9 mouse cellular contexts compared by ENCODE assay signal in genomic region chr10:127564301-127564700, GRCm38 (mm10). TPM values are rescaled to one million over a fixed set of nuclear protein-coding genes. Genes with fewer than 3 reads are reported as not detected.
A peak's percentile ranks its signal among the peaks of the same experiment; 100 is the strongest.
DNase-seq lines count a peak whose midpoint lies in the region; ATAC-seq and TF ChIP-seq lines count a peak whose summit lies in the region.
"Had no signal": no experiment of that assay in that cellular context is flagged by ENCODE, and none has a peak within 500 bp of the region (broad histone marks: within the 10 kb centered on the region; RNA-seq: fewer than 3 reads in every experiment).

No protein-coding gene starts in this region.

- no peaks in the 10 kb centered on the region for H3K9me3 ChIP-seq in kidney, embryonic 16.5 days (ENCODE audit: low read length)
- no peaks in the 10 kb centered on the region for H3K9me3 ChIP-seq in embryonic facial prominence, embryonic 10.5 days
- H3K9me3 ChIP-seq in heart, embryonic 15.5 days (replicated peaks), result no peaks in the 10 kb centered on the region
- no peaks in the 10 kb centered on the region for H3K9me3 ChIP-seq in lung, postnatal 0 days (ENCODE audit: low read length)

- peaks cover 21% of the 10 kb centered on the region for H3K4me1 ChIP-seq in kidney, embryonic 16.5 days (ENCODE audit: insufficient read depth, low read length)
- H3K4me1 ChIP-seq in embryonic facial prominence, embryonic 10.5 days, result peaks cover 13% of the 10 kb centered on the region
- peaks cover 18% of the 10 kb centered on the region for H3K4me1 ChIP-seq in heart, embryonic 15.5 days (replicated peaks)
- H3K4me1 ChIP-seq in lung, postnatal 0 days (ENCODE audit: insufficient read depth, low read depth, low read length), result no peaks in the 10 kb centered on the region

- no peak for TF ChIP-seq EP300 in lung, postnatal 0 days (IDR thresholded peaks at IDR 0.05)

- no peaks in the 10 kb centered on the region for H3K27me3 ChIP-seq in kidney, embryonic 16.5 days (ENCODE audit: insufficient read depth, low read length)
- H3K27me3 ChIP-seq in embryonic facial prominence, embryonic 10.5 days (replicated peaks; ENCODE audit: low read depth, poor library complexity, severe bottlenecking), result no peaks in the 10 kb centered on the region
- H3K27me3 ChIP-seq in heart, embryonic 15.5 days, result no peaks in the 10 kb centered on the region
- no peaks in the 10 kb centered on the region for H3K27me3 ChIP-seq in lung, postnatal 0 days (replicated peaks; ENCODE audit: insufficient read depth, low read length)

- WGBS in kidney, embryonic 16.5 days, result 38% methylated on average over 13 of the region's 13 CpGs
- WGBS in embryonic facial prominence, embryonic 10.5 days, result 60% methylated on average over 13 of the region's 13 CpGs
- WGBS in heart, embryonic 15.5 days, result 19% methylated on average over 13 of the region's 13 CpGs
- 26% methylated on average over 13 of the region's 13 CpGs for WGBS in lung, postnatal 0 days

- no peak for TF ChIP-seq CTCF in lung, postnatal 0 days (IDR thresholded peaks at IDR 0.05)

- H3K4me3 ChIP-seq in kidney, embryonic 16.5 days (ENCODE audit: low read length), result no peak overlapping the region
- H3K4me3 ChIP-seq in embryonic facial prominence, embryonic 10.5 days, result no peak overlapping the region
- no peak overlapping the region for H3K4me3 ChIP-seq in heart, embryonic 15.5 days
- H3K4me3 ChIP-seq in lung, postnatal 0 days (ENCODE audit: low read depth, low read length), result no peak overlapping the region

- no peak overlapping the region for H3K9ac ChIP-seq in kidney, embryonic 16.5 days (replicated peaks; ENCODE audit: low read length)
- no peak overlapping the region for H3K9ac ChIP-seq in heart, embryonic 15.5 days
- no peak overlapping the region for H3K9ac ChIP-seq in lung, postnatal 0 days (replicated peaks; ENCODE audit: low read depth)

- no peak overlapping the region; the same call in 1 of the 2 replicates for H3K4me2 ChIP-seq in kidney, embryonic 16.5 days (replicated peaks; ENCODE audit: low read depth, low read length)
- H3K4me2 ChIP-seq in heart, embryonic 15.5 days, result peak overlapping the region; percentile 21
- H3K4me2 ChIP-seq in lung, postnatal 0 days (replicated peaks; ENCODE audit: low read depth, low read length), result no peak overlapping the region

- H3K36me3 ChIP-seq in kidney, embryonic 16.5 days (ENCODE audit: insufficient read depth, low read length), result peaks cover 31% of the 10 kb centered on the region
- H3K36me3 ChIP-seq in embryonic facial prominence, embryonic 10.5 days (replicated peaks), result peaks cover 97% of the 10 kb centered on the region
- peaks cover 15% of the 10 kb centered on the region; the same call in 1 of the 2 replicates for H3K36me3 ChIP-seq in heart, embryonic 15.5 days
- H3K36me3 ChIP-seq in lung, postnatal 0 days (ENCODE audit: insufficient read depth, low read length), result peaks cover 4% of the 10 kb centered on the region; the same call in 1 of the 2 replicates

- peak overlapping the region; percentile 75 for H3K27ac ChIP-seq in kidney, embryonic 16.5 days (ENCODE audit: low read length)
- no peak overlapping the region for H3K27ac ChIP-seq in embryonic facial prominence, embryonic 10.5 days (replicated peaks)
- H3K27ac ChIP-seq in heart, embryonic 15.5 days, result peak overlapping the region; percentile 16
- H3K27ac ChIP-seq in lung, postnatal 0 days (ENCODE audit: low read length), result no peak overlapping the region

- DNase-seq in kidney, adult 11 months, result no peak
- DNase-seq in embryonic facial prominence, embryonic 10.5 days (ENCODE audit: low spot score), result peak; percentile 35
- DNase-seq in lung, postnatal 0 days (ENCODE audit: low spot score), result peak; percentile 64
- no peak for DNase-seq in cerebellum, postnatal 25 days
- DNase-seq in retina, postnatal 1 day, result no peak
- no peak for DNase-seq in ovary, postnatal 36 days (ENCODE audit: low spot score)

- ATAC-seq in kidney, embryonic 16.5 days (ENCODE audit: low FRiP score, low TSS enrichment), result peak; percentile 82
- peak; percentile 81 for ATAC-seq in heart, embryonic 15.5 days (replicated peaks; ENCODE audit: insufficient number of reproducible peaks, insufficient read depth, low FRiP score, low read depth)
- peak; percentile 83 for ATAC-seq in lung, postnatal 0 days
- ATAC-seq: midbrain, embryonic 16.5 days had no signal

RNA-seq across cellular contexts. Expression of gene Nxph4, which starts 29.9 kb away (rescaled TPM):
- 1.8 and 2.3 TPM in 2 replicates for polyA plus RNA-seq in kidney, embryonic 16.5 days (2015; fragmentation: Nextera tagmentation; extraction: Ambion mirVana)
- polyA plus RNA-seq in embryonic facial prominence, embryonic 10.5 days (2016; fragmentation: Nextera tagmentation; extraction: Ambion mirVana), result 5.2 and 9.7 TPM in 2 replicates
- polyA plus RNA-seq in heart, embryonic 15.5 days (2015; fragmentation: Nextera tagmentation; extraction: Ambion mirVana), result 1.2 and 2.9 TPM in 2 replicates
- 0.44 and 0.60 TPM in 2 replicates for polyA plus RNA-seq in lung, postnatal 0 days (2015; fragmentation: Nextera tagmentation; extraction: Ambion mirVana)

RNA-seq across cellular contexts. Expression of gene Shmt2, which starts 42.1 kb away (rescaled TPM):
- polyA plus RNA-seq in kidney, embryonic 16.5 days (2015; fragmentation: Nextera tagmentation; extraction: Ambion mirVana), result 119 and 123 TPM in 2 replicates
- 110 and 129 TPM in 2 replicates for polyA plus RNA-seq in embryonic facial prominence, embryonic 10.5 days (2016; fragmentation: Nextera tagmentation; extraction: Ambion mirVana)
- 89.8 and 106 TPM in 2 replicates for polyA plus RNA-seq in heart, embryonic 15.5 days (2015; fragmentation: Nextera tagmentation; extraction: Ambion mirVana)
- polyA plus RNA-seq in lung, postnatal 0 days (2015; fragmentation: Nextera tagmentation; extraction: Ambion mirVana), result 27.1 and 31.0 TPM in 2 replicates

RNA-seq across cellular contexts. Expression of gene Ndufa4l2, which starts 49.5 kb away (rescaled TPM):
- polyA plus RNA-seq in kidney, embryonic 16.5 days (2015; fragmentation: Nextera tagmentation; extraction: Ambion mirVana), result 74.4 and 77.3 TPM in 2 replicates
- 2.2 and 4.5 TPM in 2 replicates for polyA plus RNA-seq in embryonic facial prominence, embryonic 10.5 days (2016; fragmentation: Nextera tagmentation; extraction: Ambion mirVana)
- polyA plus RNA-seq in heart, embryonic 15.5 days (2015; fragmentation: Nextera tagmentation; extraction: Ambion mirVana), result 49.7 and 53.6 TPM in 2 replicates
- 132 and 149 TPM in 2 replicates for polyA plus RNA-seq in lung, postnatal 0 days (2015; fragmentation: Nextera tagmentation; extraction: Ambion mirVana)

RNA-seq across cellular contexts. Expression of gene Lrp1, which starts 56.6 kb away (rescaled TPM):
- 70.9 and 71.7 TPM in 2 replicates for polyA plus RNA-seq in kidney, embryonic 16.5 days (2015; fragmentation: Nextera tagmentation; extraction: Ambion mirVana)
- polyA plus RNA-seq in embryonic facial prominence, embryonic 10.5 days (2016; fragmentation: Nextera tagmentation; extraction: Ambion mirVana), result 66.6 and 70.6 TPM in 2 replicates
- polyA plus RNA-seq in heart, embryonic 15.5 days (2015; fragmentation: Nextera tagmentation; extraction: Ambion mirVana), result 31.2 and 43.1 TPM in 2 replicates
- 71.0 and 75.4 TPM in 2 replicates for polyA plus RNA-seq in lung, postnatal 0 days (2015; fragmentation: Nextera tagmentation; extraction: Ambion mirVana)

Comparison
In these comparisons a context has a peak if more than half of its experiments do, and no peak if none do; other contexts are left out.
1. H3K27ac ChIP-seq: peak in kidney, embryonic 16.5 days (single experiment) and heart, embryonic 15.5 days (single experiment); none in embryonic facial prominence, embryonic 10.5 days (single experiment) and lung, postnatal 0 days (single experiment).
2. DNase-seq: peak in embryonic facial prominence, embryonic 10.5 days (single experiment) and lung, postnatal 0 days (single experiment); none in kidney, adult 11 months (single experiment), cerebellum, postnatal 25 days (0 of 2), retina, postnatal 1 day (single experiment) and ovary, postnatal 36 days (single experiment).
3. Peak in every context shown above with its lines, with median percentiles within 50 percentile points of each other: ATAC-seq.